ENCODE assay signal across 10 mouse cellular contexts in the genomic region with DNA sequence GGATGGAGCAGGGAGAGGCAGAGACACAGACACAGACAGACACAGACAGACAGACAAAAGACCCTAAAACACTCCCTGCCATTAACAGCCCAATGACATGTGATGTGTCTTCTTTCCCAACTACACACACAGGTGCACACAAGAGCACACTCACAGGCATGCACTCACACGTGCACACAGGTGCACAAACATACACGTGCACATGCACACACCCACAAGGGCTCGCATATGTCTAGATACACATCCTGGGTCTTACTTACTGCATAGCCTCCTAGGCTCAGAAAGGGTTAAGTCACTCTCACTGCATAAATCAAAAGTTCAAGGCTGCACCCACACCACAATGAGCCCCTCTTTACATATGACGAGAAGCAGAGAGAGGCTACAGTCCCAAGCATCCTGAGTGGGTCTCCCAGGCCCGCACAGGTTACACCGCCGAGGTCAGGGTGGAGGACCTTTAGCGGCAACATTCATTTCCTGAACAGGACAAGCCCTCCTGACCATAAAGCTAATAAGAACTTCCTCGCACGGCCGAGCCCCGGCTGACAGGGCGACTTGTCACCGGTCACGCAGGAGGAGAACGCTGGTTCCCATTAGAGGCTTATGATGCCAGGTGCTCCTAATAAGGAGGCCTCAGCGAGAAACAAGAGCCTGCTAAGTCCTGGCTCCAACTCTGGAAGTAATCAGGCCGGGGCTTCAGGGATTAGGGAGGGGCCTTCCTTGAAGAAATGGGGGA. TPM values are rescaled to one million over a fixed set of nuclear protein-coding genes. Genes with fewer than 3 reads are reported as not detected.
DNase-seq lines count a peak whose midpoint lies in the region; ATAC-seq and TF ChIP-seq lines count a peak whose summit lies in the region.
"Had no signal": no experiment of that assay in that cellular context is flagged by ENCODE, and none has a peak within 500 bp of the region (broad histone marks: within the 10 kb centered on the region; RNA-seq: fewer than 3 reads in every experiment).

No protein-coding gene starts in this region.

- peak overlapping the region; percentile 48 for H3K4me2 ChIP-seq in limb, embryonic 12.5 days
- H3K4me2 ChIP-seq: liver, embryonic 15.5 days had no signal

- DNase-seq in heart, adult 2 months: peak; percentile 21 to 56
- DNase-seq in heart, postnatal 25 days (ENCODE audit: low spot score): no peak
- peak; percentile 61 for DNase-seq in 416B (ENCODE audit: low read depth)
- DNase-seq in embryo, embryonic 9.5 days (ENCODE audit: extremely low spot score): peak; percentile 68
- no peak for DNase-seq in thymus, postnatal 10 days (ENCODE audit: low spot score in 2 of 2)
- DNase-seq: heart, postnatal 10 days had no signal

- intact Hi-C loops in heart, adult 2 months (cut with DNase I): loop anchor here (5.0 kb wide), 1 partner anchor 35 kb away; no protein-coding TSS in a partner anchor
- intact Hi-C loops in heart, postnatal 25 days (cut with DNase I): no loop called here

- no peaks in the 10 kb centered on the region for H3K27me3 ChIP-seq in heart, adult 2 months (ENCODE audit: control insufficient read depth, insufficient read depth, low read length)
- H3K27me3 ChIP-seq in limb, embryonic 12.5 days: peaks cover 62% of the 10 kb centered on the region

- no peak overlapping the region for H3K27ac ChIP-seq in heart, adult 2 months
- peak overlapping the region; percentile 46; the same call in 1 of the 2 replicates for H3K27ac ChIP-seq in limb, embryonic 12.5 days
- H3K27ac ChIP-seq: liver, embryonic 15.5 days had no signal

- peaks cover 55% of the 10 kb centered on the region for H3K4me1 ChIP-seq in heart, adult 2 months (ENCODE audit: control insufficient read depth, insufficient read depth, low read length)
- H3K4me1 ChIP-seq in limb, embryonic 12.5 days (replicated peaks): peaks cover 50% of the 10 kb centered on the region

- TF ChIP-seq POLR2A in heart, adult 2 months (IDR thresholded peaks at IDR 0.05; ENCODE audit: insufficient read depth, low read depth, low read length): no peak

- ATAC-seq in limb, embryonic 12.5 days (ENCODE audit: insufficient number of reproducible peaks, insufficient read depth, low FRiP score, low TSS enrichment, low read depth): peak; percentile 82
- no peak for ATAC-seq in megakaryocyte progenitor cell, adult 5-6 weeks (replicated peaks; ENCODE audit: poor library complexity)
- no peak for ATAC-seq in activated CD4-positive, CD25-positive, alpha-beta regulatory T cell, adult 4 months

- H3K9ac ChIP-seq in heart, adult 2 months (ENCODE audit: low read depth, low read length): no peak overlapping the region
- H3K9ac ChIP-seq in limb, embryonic 12.5 days (replicated peaks): no peak overlapping the region
- H3K9ac ChIP-seq: liver, embryonic 15.5 days had no signal

- peaks cover 10% of the 10 kb centered on the region for H3K79me2 ChIP-seq in heart, adult 2 months (replicated peaks; ENCODE audit: control insufficient read depth, insufficient read depth, low read length)

- peak overlapping the region; percentile 10; the same call in 1 of the 2 replicates for H3K4me3 ChIP-seq in heart, adult 2 months
- no peak overlapping the region for H3K4me3 ChIP-seq in limb, embryonic 12.5 days (replicated peaks)
- H3K4me3 ChIP-seq: liver, embryonic 15.5 days had no signal

- TF ChIP-seq EP300 in heart, adult 2 months (IDR thresholded peaks at IDR 0.05; ENCODE audit: insufficient read depth, low read depth, low read length): no peak

- no peak for TF ChIP-seq CTCF in heart, adult 2 months (IDR thresholded peaks at IDR 0.05)

- H3K9me3 ChIP-seq in limb, embryonic 12.5 days: no peaks in the 10 kb centered on the region
- H3K9me3 ChIP-seq: liver, embryonic 15.5 days had no signal

- WGBS in heart, adult 2 months: 52% methylated on average over 18 of the region's 18 CpGs
- 10% methylated on average over 18 of the region's 18 CpGs for WGBS in limb, embryonic 12.5 days

- H3K36me3 ChIP-seq in heart, adult 2 months (ENCODE audit: control insufficient read depth, insufficient read depth, low read length): peaks cover 45% of the 10 kb centered on the region
- H3K36me3 ChIP-seq in limb, embryonic 12.5 days: no peaks in the 10 kb centered on the region
- H3K36me3 ChIP-seq: liver, embryonic 15.5 days had no signal

RNA-seq across cellular contexts. Expression of gene Zbtb16, which starts 13.3 kb away (rescaled TPM):
- total RNA-seq in heart, adult 2 months (2021): 100 to 1,000 TPM; 149 to 150 TPM
- 15.7 and 23.7 TPM in 2 replicates for polyA plus RNA-seq in heart, adult 2 months (2012; rRNA removed)
- total RNA-seq in heart, postnatal 25 days (2021): 100 to 1,000 TPM; 132 to 167 TPM
- polyA plus RNA-seq in limb, embryonic 12.5 days (2016; fragmentation: Nextera tagmentation; extraction: Ambion mirVana): 2.5 and 2.9 TPM in 2 replicates
- total RNA-seq in megakaryocyte progenitor cell, adult 5-6 weeks (2015): 4.7 and 5.8 TPM in 2 replicates
- 4.7 and 5.2 TPM in 2 replicates for total RNA-seq in megakaryocyte progenitor cell, adult 5-6 weeks (2017)
- polyA plus RNA-seq in activated CD4-positive, CD25-positive, alpha-beta regulatory T cell, adult 4 months (2017; shearing (Covaris generic)): not detected

Comparison
In these comparisons a context has a peak if more than half of its experiments do, and no peak if none do; other contexts are left out.
1. DNase-seq: peak in heart, adult 2 months (2 of 2), 416B (single experiment) and embryo, embryonic 9.5 days (single experiment); none in heart, postnatal 25 days (single experiment) and thymus, postnatal 10 days (0 of 2).
2. RNA of gene Zbtb16, which starts 13.3 kb away (total RNA-seq): 132 to 167 TPM in heart, postnatal 25 days and 149 to 150 TPM in heart, adult 2 months; 4.7 to 5.8 TPM in megakaryocyte progenitor cell, adult 5-6 weeks; every median in the first group is over 10 times any median in the second.